In genomic region chr17:5440159-5440971, GRCm38 (mm10) we compare ENCODE assay signal across 8 mouse cellular contexts. TPM values are rescaled to one million over a fixed set of nuclear protein-coding genes. Genes with fewer than 3 reads are reported as not detected.
DNase-seq lines count a peak whose midpoint lies in the region; ATAC-seq and TF ChIP-seq lines count a peak whose summit lies in the region.

Gene Tmem242 (minus strand): TSS chr17:5440259.

- peak within 1 kb of the TSS; percentile 91 for H3K9ac ChIP-seq in heart, embryonic 11.5 days (ENCODE audit: low read depth, low read length)
- H3K9ac ChIP-seq in kidney, embryonic 16.5 days (replicated peaks; ENCODE audit: low read length) = peak within 1 kb of the TSS; percentile 80
- H3K9ac ChIP-seq in liver, adult 2 months (ENCODE audit: low read depth, low read length) = peak within 1 kb of the TSS; percentile 88

- no peaks in the 10 kb centered on the region for H3K9me3 ChIP-seq in erythroblast, embryonic 14.5 days (ENCODE audit: control insufficient read depth, low read length)
- H3K9me3 ChIP-seq in heart, embryonic 11.5 days (replicated peaks; ENCODE audit: control insufficient read depth, low read length) = no peaks in the 10 kb centered on the region
- no peaks in the 10 kb centered on the region for H3K9me3 ChIP-seq in kidney, embryonic 16.5 days (ENCODE audit: low read length)

- TF ChIP-seq CTCF in C2C12 (IDR thresholded peaks at IDR 0.05; ENCODE audit: control insufficient read depth, insufficient read depth, insufficient read length) = peak; percentile 17
- TF ChIP-seq CTCF in brain, embryonic 14.5 days (IDR thresholded peaks at IDR 0.05; ENCODE audit: borderline replicate concordance, extremely low read depth, insufficient read depth, insufficient read length) = peak; percentile 68; the same call in 1 of the 2 replicates
- TF ChIP-seq CTCF in liver, adult 2 months (IDR thresholded peaks at IDR 0.05; ENCODE audit: low read depth, low read length) = peak; percentile 82

- DNase-seq in brain, embryonic 14.5 days (ENCODE audit: low read depth) = peak; percentile 96
- peak; percentile 86 for DNase-seq in liver, adult 2 months (ENCODE audit: extremely low read depth, low read depth, low spot score)
- peak; percentile 89 for DNase-seq in splenic B cell, adult 2 months (ENCODE audit: low read depth, low spot score)

- peaks cover 12% of the 10 kb centered on the region for H3K79me3 ChIP-seq in C2C12 (ENCODE audit: low read depth)

- peaks cover 21% of the 10 kb centered on the region for H3K4me1 ChIP-seq in erythroblast, embryonic 14.5 days (ENCODE audit: control insufficient read depth)
- H3K4me1 ChIP-seq in heart, embryonic 11.5 days (ENCODE audit: control insufficient read depth, insufficient read depth, low read length) = 0 out of 2 replicates have a peak, but pooled peaks cover 3% of the 10 kb centered on the region
- H3K4me1 ChIP-seq in kidney, embryonic 16.5 days (ENCODE audit: insufficient read depth, low read length) = peaks cover 14% of the 10 kb centered on the region
- peaks cover 4% of the 10 kb centered on the region for H3K4me1 ChIP-seq in liver, adult 2 months (ENCODE audit: control insufficient read depth, insufficient read depth, low read length)

- H3K4me3 ChIP-seq in C2C12 (ENCODE audit: insufficient read depth, poor library complexity, severe bottlenecking) (peak within 1 kb of the TSS; percentile 85), myocyte (peak within 1 kb of the TSS; percentile 87)
- H3K4me3 ChIP-seq in erythroblast, embryonic 14.5 days (replicated peaks) = peak within 1 kb of the TSS; percentile 83
- peak within 1 kb of the TSS; percentile 78 for H3K4me3 ChIP-seq in heart, embryonic 11.5 days (ENCODE audit: low read depth, low read length)
- peak within 1 kb of the TSS; percentile 67 for H3K4me3 ChIP-seq in kidney, embryonic 16.5 days (ENCODE audit: low read length)
- H3K4me3 ChIP-seq in liver, adult 2 months (ENCODE audit: insufficient read depth, low read depth, low read length) = peak within 1 kb of the TSS; percentile 85

- no peaks in the 10 kb centered on the region for H3K27me3 ChIP-seq in C2C12 (ENCODE audit: control insufficient read depth, insufficient read depth, insufficient read length)
- H3K27me3 ChIP-seq in erythroblast, embryonic 14.5 days (ENCODE audit: control insufficient read depth) = peaks cover 14% of the 10 kb centered on the region
- no peaks in the 10 kb centered on the region; the same call in 1 of the 2 replicates for H3K27me3 ChIP-seq in heart, embryonic 11.5 days (ENCODE audit: control insufficient read depth, insufficient read depth, low read length)
- no peaks in the 10 kb centered on the region for H3K27me3 ChIP-seq in kidney, embryonic 16.5 days (ENCODE audit: insufficient read depth, low read length)
- no peaks in the 10 kb centered on the region for H3K27me3 ChIP-seq in liver, adult 2 months (ENCODE audit: control insufficient read depth, insufficient read depth, low read length)
- H3K27me3 ChIP-seq in myocyte (ENCODE audit: control insufficient read depth, insufficient read depth, insufficient read length) = no peaks in the 10 kb centered on the region
- H3K27me3 ChIP-seq in splenic B cell, adult 2 months (ENCODE audit: control insufficient read depth, insufficient read depth, low read length, poor library complexity, severe bottlenecking) = no peaks in the 10 kb centered on the region

- H3K36me3 ChIP-seq in C2C12 (ENCODE audit: control insufficient read depth, insufficient read depth) (peaks cover 14% of the 10 kb centered on the region), myocyte (ENCODE audit: control insufficient read depth, insufficient read depth) (no peaks in the 10 kb centered on the region)
- peaks cover 5% of the 10 kb centered on the region for H3K36me3 ChIP-seq in erythroblast, embryonic 14.5 days (ENCODE audit: control insufficient read depth)
- H3K36me3 ChIP-seq in heart, embryonic 11.5 days (ENCODE audit: control insufficient read depth, insufficient read depth, low read length) = no peaks in the 10 kb centered on the region
- H3K36me3 ChIP-seq in kidney, embryonic 16.5 days (ENCODE audit: insufficient read depth, low read length) = 0 out of 2 replicates have a peak, but pooled peaks cover 5% of the 10 kb centered on the region
- no peaks in the 10 kb centered on the region; the same call in 1 of the 2 replicates for H3K36me3 ChIP-seq in liver, adult 2 months (ENCODE audit: control insufficient read depth, insufficient read depth, low read length)
- H3K36me3 ChIP-seq in splenic B cell, adult 2 months (ENCODE audit: control insufficient read depth, insufficient read depth, low read length, poor library complexity, severe bottlenecking) = no peaks in the 10 kb centered on the region

- peak within 1 kb of the TSS; percentile 89 for H3K4me2 ChIP-seq in heart, embryonic 11.5 days
- peak within 1 kb of the TSS; percentile 88 for H3K4me2 ChIP-seq in kidney, embryonic 16.5 days (replicated peaks; ENCODE audit: low read depth, low read length)
- H3K4me2 ChIP-seq in myocyte (ENCODE audit: low read depth) = peak within 1 kb of the TSS; percentile 94

- H3K79me2 ChIP-seq in C2C12 (ENCODE audit: control insufficient read depth, insufficient read depth) = peaks cover 28% of the 10 kb centered on the region
- peaks cover 3% of the 10 kb centered on the region; the same call in 1 of the 2 replicates for H3K79me2 ChIP-seq in liver, adult 2 months (ENCODE audit: control insufficient read depth, insufficient read depth, low read length)
- H3K79me2 ChIP-seq in myocyte (ENCODE audit: control insufficient read depth, insufficient read depth) = peaks cover 9% of the 10 kb centered on the region

- under 1% methylated on average over 27 of the region's 27 CpGs for WGBS in heart, embryonic 11.5 days (ENCODE audit: insufficient replicate concordance)
- WGBS in kidney, embryonic 16.5 days = under 1% methylated on average over 27 of the region's 27 CpGs
- WGBS in liver, adult 2 months = under 1% methylated on average over 27 of the region's 27 CpGs

- H3ac ChIP-seq in C2C12 (ENCODE audit: control insufficient read depth, insufficient read length, low read depth) (peak within 1 kb of the TSS; percentile 63), myocyte (ENCODE audit: control insufficient read depth, insufficient read length) (peak within 1 kb of the TSS; percentile 63)

- ATAC-seq in heart, embryonic 11.5 days (replicated peaks; ENCODE audit: insufficient number of reproducible peaks, low FRiP score, low TSS enrichment) = peak; percentile 74
- peak; percentile 91 for ATAC-seq in kidney, embryonic 16.5 days (ENCODE audit: low FRiP score, low TSS enrichment)

- 0 out of 2 replicates have a peak within 1 kb of the TSS, but pooled peaks have one; percentile 41 for H3K27ac ChIP-seq in heart, embryonic 11.5 days (ENCODE audit: low read depth, low read length)
- peak within 1 kb of the TSS; percentile 91 for H3K27ac ChIP-seq in kidney, embryonic 16.5 days (ENCODE audit: low read length)
- peak within 1 kb of the TSS; percentile 85 for H3K27ac ChIP-seq in liver, adult 2 months (replicated peaks; ENCODE audit: insufficient read depth, low read depth, low read length)

- peak; percentile 42; the same call in 1 of the 2 replicates for TF ChIP-seq POLR2A in brain, embryonic 14.5 days (IDR thresholded peaks at IDR 0.05; ENCODE audit: borderline replicate concordance, extremely low read depth, insufficient read depth, insufficient read length, poor library complexity, severe bottlenecking)
- peak; percentile 39; the same call in 1 of the 2 replicates for TF ChIP-seq POLR2A in liver, adult 2 months (IDR thresholded peaks at IDR 0.05; ENCODE audit: extremely low read depth, insufficient read depth, low read length)
- TF ChIP-seq POLR2A in myocyte (IDR thresholded peaks at IDR 0.05; ENCODE audit: insufficient read length, low read depth) = no peak

TF ChIP-seq in C2C12, 6 proteins besides CTCF, POLR2A, EP300 and RAD21:
- no peak for TF ChIP-seq MAX (IDR thresholded peaks at IDR 0.05)
- no peak for TF ChIP-seq USF1 (IDR thresholded peaks at IDR 0.05; ENCODE audit: low read depth)
- no peak for TF ChIP-seq MYOG (IDR thresholded peaks at IDR 0.05; ENCODE audit: control insufficient read depth, extremely low read depth, insufficient read length)
- TF ChIP-seq MYOD1 (IDR thresholded peaks at IDR 0.05; ENCODE audit: control insufficient read depth, insufficient read length, low read depth) = no peak
- no peak for TF ChIP-seq FOSL1 (IDR thresholded peaks at IDR 0.05; ENCODE audit: insufficient read depth, low read length, poor library complexity, severe bottlenecking)
- no peak for TF ChIP-seq CEBPB (IDR thresholded peaks at IDR 0.05; ENCODE audit: low read depth)

TF ChIP-seq in myocyte, 11 proteins besides CTCF, POLR2A, EP300 and RAD21:
- TF ChIP-seq CEBPB (IDR thresholded peaks at IDR 0.05; ENCODE audit: insufficient read depth, poor library complexity, severe bottlenecking) (0 out of 2 replicates have a peak, but pooled peaks have one; percentile 12), E2F4 (IDR thresholded peaks at IDR 0.05; ENCODE audit: insufficient read depth) (peak; percentile 50), MYOD1 (IDR thresholded peaks at IDR 0.05; ENCODE audit: control insufficient read depth in 1 of 3, insufficient read length in 2 of 3, low read depth in 2 of 3) (no peak), TCF12 (IDR thresholded peaks at IDR 0.05; ENCODE audit: insufficient read depth, poor library complexity, severe bottlenecking) (no peak), TCF3 (IDR thresholded peaks at IDR 0.05; ENCODE audit: insufficient read length, low read depth) (no peak), POLR2AphosphoS2 (IDR thresholded peaks at IDR 0.05; ENCODE audit: insufficient read length, low read depth) (no peak), MAX (IDR thresholded peaks at IDR 0.05; ENCODE audit: low read depth) (no peak), MYOG (IDR thresholded peaks at IDR 0.05; ENCODE audit: control insufficient read depth in 1 of 3, insufficient read depth in 1 of 3, insufficient read length in 2 of 3, low read depth in 2 of 3) (peak in 1 of 3 experiments; percentile 15), REST (IDR thresholded peaks at IDR 0.05; ENCODE audit: insufficient read depth, insufficient read length) (no peak), SRF (IDR thresholded peaks at IDR 0.05; ENCODE audit: control insufficient read depth, insufficient read length, low read depth) (no peak), USF1 (IDR thresholded peaks at IDR 0.05; ENCODE audit: low read depth) (peak; percentile 6)

RNA-seq across cellular contexts. Expression of gene Tmem242, which starts in this region (rescaled TPM):
- polyA plus RNA-seq in C2C12 (2012; fragmentation: generic; extraction: Trizol) = 67.8 TPM
- polyA plus RNA-seq in brain, embryonic 14.5 days (2012; rRNA removed) = 26.7 and 35.9 TPM in 2 replicates
- polyA plus RNA-seq in erythroblast, embryonic 14.5 days (2012) = 1.8 and 2.8 TPM in 2 replicates
- 121 and 139 TPM in 2 replicates for polyA plus RNA-seq in heart, embryonic 11.5 days (2014; fragmentation: Nextera tagmentation; extraction: Ambion mirVana)
- polyA plus RNA-seq in kidney, embryonic 16.5 days (2015; fragmentation: Nextera tagmentation; extraction: Ambion mirVana) = 140 and 141 TPM in 2 replicates
- 44.5 and 59.8 TPM in 2 replicates for total RNA-seq in liver, adult 2 months (2014; rRNA removed)
- polyA plus RNA-seq in liver, adult 2 months (2012; rRNA removed) = 10.7 and 12.9 TPM in 2 replicates
- polyA plus RNA-seq in myocyte (2012; fragmentation: generic; extraction: Trizol) = 80.9 TPM

Comparison
In these comparisons a context has a peak if more than half of its experiments do, and no peak if none do; other contexts are left out.
1. Peak in every context shown above with its lines: DNase-seq, ATAC-seq, H3K4me3 ChIP-seq and H3K27ac ChIP-seq.
2. CTCF ChIP-seq: peak in every context shown above with its lines; median percentile 82 in liver, adult 2 months; 68 in brain, embryonic 14.5 days; 17 in C2C12.
3. H3K27ac ChIP-seq: peak in every context shown above with its lines; median percentile 91 in kidney, embryonic 16.5 days; 85 in liver, adult 2 months; 41 in heart, embryonic 11.5 days.